Mouse (Mus musculus) forebrain, embryonic 10.5 days (tissue): ENCODE results near the gene Zc3h12c. TPM values are rescaled to one million over a fixed set of nuclear protein-coding genes. Genes with fewer than 3 reads are reported as not detected.
"Not testable (repeated sequence)": the region's sequence is repeated elsewhere in the genome, so short reads cannot be mapped to it uniquely, and the experiment has no call there.

ENCODE experiments used
- DNase-seq: peaks from one replicate; pipeline ENCODE4 v3.0.0-alpha.2; 2017; ENCODE audit warnings: low spot score; ENCODE audit errors: extremely low spot score
- H3K27ac ChIP-seq: fragments of 300-500 bp; sonication (generic); 2 replicates; pipeline ENCODE4 v1.5.1; 2016; ENCODE audit warnings: mild to moderate bottlenecking
- H3K27me3 ChIP-seq: fragments of 300-500 bp; sonication (generic); 2 replicates; pipeline ENCODE4 v1.6.1; 2016; ENCODE audit warnings: mild to moderate bottlenecking; ENCODE audit not compliant: poor library complexity, severe bottlenecking
- H3K36me3 ChIP-seq: fragments of 300-500 bp; sonication (generic); replicated peaks from 2 replicates; pipeline ENCODE4 v1.6.1; 2016; ENCODE audit warnings: mild to moderate bottlenecking, moderate library complexity
- H3K4me1 ChIP-seq: fragments of 300-500 bp; sonication (generic); 2 replicates; pipeline ENCODE4 v1.6.1; 2016
- H3K4me3 ChIP-seq: fragments of 300-500 bp; sonication (generic); 2 replicates; pipeline ENCODE4 v1.5.1; 2016; ENCODE audit warnings: mild to moderate bottlenecking, moderate library complexity
- H3K9me3 ChIP-seq: fragments of 300-500 bp; sonication (generic); 2 replicates; pipeline ENCODE4 v1.6.1; 2016; ENCODE audit warnings: mild to moderate bottlenecking, moderate library complexity
- WGBS: fragments of 180-500 bp; shearing (Covaris S2); methylation state at CpG from one replicate; pipeline ENCODE4 v1.1.7; 2016; 5-methylcytosine and 5-hydroxymethylcytosine counted together
- microRNA-seq: library from miRNA; unstranded; fragments of <30 nt; microRNA quantifications from one replicate; pipeline ENCODE4, GENCODE M21; 2017
- polyA plus RNA-seq: library from polyadenylated mRNA; unstranded; fragments of >200 nt; fragmentation: Nextera tagmentation; extraction: Ambion mirVana; gene quantifications from 2 replicates; pipeline ENCODE4 v1.2.1, GENCODE M21; 2016

The Zc3h12c gene
- polyA plus RNA-seq, 1 experiment from 2014 or later = 6.0 TPM

DNA sequence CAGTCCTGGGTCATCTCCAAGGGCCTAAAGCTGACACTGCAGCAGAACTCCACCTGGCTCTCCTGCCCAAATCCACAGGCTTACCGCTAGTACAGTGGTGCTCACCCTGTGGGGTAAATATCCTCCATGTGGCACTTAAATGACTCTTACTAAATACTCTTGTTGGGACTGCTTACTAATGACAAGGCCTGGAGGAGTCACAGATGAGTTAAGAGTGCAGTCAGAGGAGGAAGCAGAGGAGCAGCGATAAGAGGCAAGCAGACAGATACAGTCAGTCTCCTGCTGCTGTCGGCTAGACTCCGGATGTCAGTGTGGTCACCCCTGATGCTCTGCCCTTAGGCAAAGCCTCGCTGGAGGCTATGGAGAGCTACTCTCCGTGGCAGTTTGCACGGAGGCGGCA is 75.3 kb downstream of the Zc3h12c start:
- Histone ChIP-seq H3K4me3 (no peak overlapping the region), H3K27ac (no peak overlapping the region), H3K4me1 (peaks cover 12% of the 10 kb centered on the region), H3K9me3 (no peaks in the 10 kb centered on the region), H3K27me3 (no peaks in the 10 kb centered on the region), H3K36me3 (peaks cover 42% of the 10 kb centered on the region)
- no peak for DNase-seq
- 77% methylated on average over 8 of the region's 8 CpGs for WGBS

DNA sequence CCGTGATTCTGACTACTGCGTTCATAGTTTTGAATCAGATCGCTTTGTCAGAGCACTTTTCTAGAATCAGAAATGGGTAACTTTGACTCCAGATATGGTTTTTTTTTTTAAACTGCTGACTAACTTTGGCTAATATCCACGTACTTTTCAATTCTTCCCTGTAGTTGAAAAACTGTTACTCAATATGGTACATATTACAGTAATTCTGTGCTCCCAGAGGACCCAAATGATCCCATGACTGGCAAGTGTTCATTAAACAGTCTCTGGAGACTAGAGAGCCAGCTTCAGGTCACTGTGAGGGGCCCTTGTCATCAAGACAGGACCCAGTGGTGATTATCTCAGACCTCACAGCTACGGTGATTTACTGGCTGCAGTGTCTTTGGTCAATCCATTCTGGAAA is 76.1 kb downstream of the Zc3h12c start:
- H3K4me3 ChIP-seq = no peak overlapping the region
- WGBS = 91% methylated on average over 5 of the region's 5 CpGs
- H3K27me3 ChIP-seq = no peaks in the 10 kb centered on the region
- no peak for DNase-seq
- peaks cover 8% of the 10 kb centered on the region for H3K4me1 ChIP-seq
- no peaks in the 10 kb centered on the region for H3K9me3 ChIP-seq
- H3K36me3 ChIP-seq = peaks cover 50% of the 10 kb centered on the region
- no peak overlapping the region for H3K27ac ChIP-seq

DNA sequence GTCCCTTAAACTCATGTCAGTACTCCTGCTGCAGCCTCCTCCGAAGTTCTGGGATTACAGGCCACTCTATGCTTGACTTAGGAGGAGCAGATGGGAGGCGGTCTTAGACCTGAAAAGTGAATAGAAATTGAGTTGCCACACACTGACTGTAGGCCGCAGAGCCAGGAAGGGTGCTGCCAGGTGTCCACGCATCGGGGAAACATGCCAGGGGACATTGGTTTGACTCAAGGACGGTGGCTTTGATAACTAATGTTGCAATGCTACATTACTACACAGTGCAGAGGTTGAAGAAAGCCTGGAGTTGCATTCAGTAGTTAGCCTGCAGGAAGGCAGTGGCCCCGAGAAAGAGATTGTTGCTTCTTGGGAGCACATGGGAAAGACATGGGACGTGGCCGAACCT is 76.6 kb downstream of the Zc3h12c start:
- WGBS = 90% methylated on average over 9 of the region's 9 CpGs
- peaks cover 3% of the 10 kb centered on the region for H3K4me1 ChIP-seq
- H3K36me3 ChIP-seq = peaks cover 55% of the 10 kb centered on the region

DNA sequence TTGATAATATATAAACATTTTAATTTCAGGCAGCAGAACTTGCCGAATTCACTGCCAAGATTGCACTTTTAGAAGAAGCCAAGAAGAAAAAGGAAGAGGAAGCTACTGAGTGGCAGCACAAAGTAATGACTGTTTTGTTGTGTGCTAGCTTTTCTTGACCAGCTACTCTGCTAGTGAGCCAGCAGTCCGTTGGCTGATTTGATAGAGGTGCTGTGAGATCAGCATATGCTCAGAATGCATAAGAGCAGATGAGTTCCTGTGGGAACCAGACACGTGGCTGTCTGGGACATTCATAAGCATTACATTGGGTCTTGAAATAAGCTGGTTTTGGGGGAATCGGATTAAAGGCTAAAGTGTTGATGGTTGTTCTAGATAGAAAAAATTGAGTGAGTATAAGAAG is 86.0 kb downstream of the Zc3h12c start:
- Histone ChIP-seq H3K9me3 (no peaks in the 10 kb centered on the region), H3K36me3 (peaks cover 95% of the 10 kb centered on the region), H3K4me3 (no peak overlapping the region), H3K27ac (no peak overlapping the region), H3K4me1 (no peaks in the 10 kb centered on the region), H3K27me3 (no peaks in the 10 kb centered on the region)
- 94% methylated on average over 4 of the region's 4 CpGs for WGBS
- DNase-seq = no peak

More for the DNA sequence above, 76.6 kb downstream of the Zc3h12c start:
- DNase-seq = no peak
- H3K9me3 ChIP-seq = no peaks in the 10 kb centered on the region
- H3K27ac ChIP-seq = no peak overlapping the region
- no peak overlapping the region for H3K4me3 ChIP-seq
- no peaks in the 10 kb centered on the region for H3K27me3 ChIP-seq

DNA sequence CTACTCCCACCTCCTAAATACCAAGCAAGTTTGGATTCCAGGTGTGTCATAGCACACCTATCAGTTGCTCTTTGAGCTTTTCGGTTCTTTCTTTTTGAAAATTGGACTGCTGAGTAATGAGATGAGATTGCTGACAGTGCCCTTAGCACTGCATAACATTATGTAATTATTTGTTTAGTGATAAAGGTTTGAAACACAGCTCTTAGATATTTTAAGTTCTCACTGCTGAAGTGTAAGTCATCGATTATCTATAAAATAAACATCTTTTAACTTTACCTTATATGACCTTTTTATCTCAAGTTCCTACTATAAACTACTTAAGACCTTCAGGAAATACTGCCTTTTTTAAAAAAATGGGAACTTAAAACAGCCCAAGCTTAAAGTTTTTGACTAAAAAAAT is 86.4 kb downstream of the Zc3h12c start:
- Histone ChIP-seq H3K27ac (no peak overlapping the region), H3K4me3 (no peak overlapping the region), H3K4me1 (no peaks in the 10 kb centered on the region), H3K36me3 (peaks cover 95% of the 10 kb centered on the region), H3K27me3 (no peaks in the 10 kb centered on the region), H3K9me3 (no peaks in the 10 kb centered on the region)
- no peak for DNase-seq
- 94% methylated on average over 2 of the region's 2 CpGs for WGBS

DNA sequence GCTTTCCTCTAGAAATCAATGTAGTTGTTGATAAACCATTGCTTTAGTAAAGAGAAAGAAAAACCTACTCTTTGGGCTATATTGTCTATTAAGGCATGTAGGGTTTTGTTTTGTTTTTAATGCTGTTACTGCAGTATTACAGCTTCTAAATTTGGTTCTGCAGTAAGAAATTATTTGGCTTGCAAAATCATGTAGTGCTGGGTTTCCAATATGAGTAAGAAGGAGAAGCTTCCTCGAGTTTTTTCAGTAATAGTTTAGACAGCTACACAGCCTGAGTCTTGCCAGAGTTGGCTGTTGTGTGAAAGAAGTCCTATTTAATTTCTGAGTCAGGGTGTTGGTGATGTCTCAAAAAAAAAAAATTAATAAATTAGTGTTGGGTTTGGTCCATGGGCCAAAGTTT is 90.7 kb downstream of the Zc3h12c start:
- Histone ChIP-seq H3K27me3 (no peaks in the 10 kb centered on the region), H3K4me1 (no peaks in the 10 kb centered on the region), H3K27ac (no peak overlapping the region), H3K36me3 (peaks cover 99% of the 10 kb centered on the region), H3K9me3 (no peaks in the 10 kb centered on the region), H3K4me3 (no peak overlapping the region)
- 88% methylated on average over 1 of the region's 1 CpGs for WGBS
- DNase-seq = no peak

DNA sequence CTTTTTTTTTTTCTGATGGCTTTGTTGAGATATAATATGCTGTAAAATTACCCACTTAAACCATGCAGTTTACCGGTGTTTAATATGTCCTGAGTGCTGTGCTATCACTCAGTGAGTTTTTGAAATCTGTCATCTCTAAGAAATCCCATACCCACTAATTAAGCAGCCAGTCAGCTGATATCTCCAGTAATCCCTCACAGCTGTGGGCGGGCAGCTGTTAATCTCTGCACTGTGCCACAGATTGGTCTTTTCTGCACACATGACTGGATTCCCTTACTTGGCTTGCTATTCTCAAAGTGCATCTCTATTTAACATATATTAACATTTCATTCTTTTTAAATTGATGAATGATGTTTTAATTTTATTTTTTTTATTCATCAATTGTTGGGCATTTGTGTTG is 92.3 kb downstream of the Zc3h12c start:
- H3K4me1 ChIP-seq = no peaks in the 10 kb centered on the region
- WGBS = 97% methylated on average over 2 of the region's 2 CpGs
- no peaks in the 10 kb centered on the region for H3K9me3 ChIP-seq
- no peaks in the 10 kb centered on the region for H3K27me3 ChIP-seq
- no peak overlapping the region for H3K27ac ChIP-seq
- H3K36me3 ChIP-seq = peaks cover 97% of the 10 kb centered on the region
- H3K4me3 ChIP-seq = no peak overlapping the region
- no peak for DNase-seq

DNA sequence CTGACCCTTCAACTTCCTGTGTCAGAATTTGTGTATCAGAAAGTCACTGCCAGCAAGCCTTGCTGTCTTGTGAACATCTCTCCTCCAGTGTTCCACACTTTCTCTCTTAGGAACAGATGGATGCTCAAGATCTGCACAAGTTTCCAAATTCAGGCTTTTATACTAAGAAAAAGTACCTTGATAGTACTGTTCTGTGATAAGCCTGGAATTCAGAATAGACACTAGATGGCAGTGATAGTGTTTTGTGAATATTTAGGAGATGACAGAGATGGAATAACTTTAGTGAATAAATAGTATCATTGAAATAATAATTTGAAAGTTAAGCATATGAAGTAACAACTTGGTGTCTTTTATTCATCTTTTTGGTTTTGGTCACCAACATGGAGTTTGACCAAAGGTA is 96.2 kb downstream of the Zc3h12c start:
- H3K27me3 ChIP-seq = no peaks in the 10 kb centered on the region
- no peak overlapping the region for H3K27ac ChIP-seq
- H3K9me3 ChIP-seq = no peaks in the 10 kb centered on the region
- DNase-seq = no peak
- H3K4me1 ChIP-seq = no peaks in the 10 kb centered on the region
- peaks cover 93% of the 10 kb centered on the region for H3K36me3 ChIP-seq
- no peak overlapping the region for H3K4me3 ChIP-seq

DNA sequence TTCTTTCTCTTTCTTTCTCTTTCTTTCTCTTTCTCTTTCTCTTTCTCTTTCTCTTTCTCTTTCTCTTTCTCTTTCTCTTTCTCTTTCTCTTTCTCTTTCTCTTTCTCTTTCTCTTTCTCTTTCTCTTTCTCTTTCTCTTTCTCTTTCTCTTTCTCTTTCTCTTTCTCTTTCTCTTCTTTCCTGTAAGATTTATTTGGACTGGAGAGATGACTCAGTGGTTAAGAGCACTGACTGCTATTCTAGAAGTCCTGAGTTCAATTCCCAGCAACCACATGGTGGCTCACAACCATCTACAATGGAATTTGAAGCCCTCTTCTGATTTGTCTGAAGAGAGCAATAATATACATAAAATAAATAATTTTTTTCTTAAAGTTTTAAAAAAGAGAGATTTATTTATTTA is 97.0 kb downstream of the Zc3h12c start:
- H3K36me3 ChIP-seq = peaks cover 93% of the 10 kb centered on the region
- H3K4me1 ChIP-seq, DNase-seq: not testable (repeated sequence)

DNA sequence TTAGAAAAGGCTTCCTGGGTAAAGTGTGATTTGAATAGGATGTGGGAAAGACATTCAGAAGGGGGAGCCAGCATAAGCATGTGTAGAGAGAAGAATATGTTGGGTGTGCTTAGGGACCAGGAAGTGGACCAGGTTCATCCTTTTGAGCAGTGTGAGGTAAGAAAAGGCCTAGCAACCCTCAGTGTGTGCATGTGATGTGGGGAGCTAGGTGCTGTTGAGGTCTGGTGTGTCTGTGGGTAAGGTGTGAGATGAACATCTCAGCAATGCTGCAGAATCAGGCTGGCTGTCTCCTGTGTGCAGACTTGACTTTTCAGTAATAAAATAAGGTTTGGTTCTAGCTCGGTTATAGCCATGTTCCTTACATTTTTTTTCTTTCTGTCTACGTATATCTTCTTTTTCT is 98.3 kb downstream of the Zc3h12c start:
- H3K27me3 ChIP-seq = no peaks in the 10 kb centered on the region
- H3K36me3 ChIP-seq = peaks cover 93% of the 10 kb centered on the region
- no peaks in the 10 kb centered on the region for H3K9me3 ChIP-seq
- 96% methylated on average over 2 of the region's 2 CpGs for WGBS
- no peak for DNase-seq
- H3K27ac ChIP-seq = no peak overlapping the region
- H3K4me1 ChIP-seq = no peaks in the 10 kb centered on the region
- H3K4me3 ChIP-seq = no peak overlapping the region

More for the DNA sequence above, 97.0 kb downstream of the Zc3h12c start:
- not testable (repeated sequence) for H3K9me3 ChIP-seq, H3K27ac ChIP-seq, H3K27me3 ChIP-seq, H3K4me3 ChIP-seq

Small RNA genes lying within 50 kb of the gene (microRNA-seq; reads per million reads assigned to microRNA genes)
- gene Gm27686 = not detected
- not detected for gene Mir6244

Other genes with a start within 250 kb of the Zc3h12c start
- 49.9 and 51.8 TPM in 2 replicates for gene Fdx1, start 205.0 kb downstream of the Zc3h12c start, polyA plus RNA-seq
- gene Rdx, start 121.4 kb downstream of the Zc3h12c start, polyA plus RNA-seq = 145 and 156 TPM in 2 replicates